Mouse (Mus musculus): Measurements from ENCODE around the gene Kmt5c.
A peak's percentile ranks its signal among the peaks of the same experiment; 100 is the strongest.
"Not testable (repeated sequence)": the region's sequence is repeated elsewhere in the genome, so short reads cannot be mapped to it uniquely, and the experiment has no call there.

Gene Kmt5c

DNA sequence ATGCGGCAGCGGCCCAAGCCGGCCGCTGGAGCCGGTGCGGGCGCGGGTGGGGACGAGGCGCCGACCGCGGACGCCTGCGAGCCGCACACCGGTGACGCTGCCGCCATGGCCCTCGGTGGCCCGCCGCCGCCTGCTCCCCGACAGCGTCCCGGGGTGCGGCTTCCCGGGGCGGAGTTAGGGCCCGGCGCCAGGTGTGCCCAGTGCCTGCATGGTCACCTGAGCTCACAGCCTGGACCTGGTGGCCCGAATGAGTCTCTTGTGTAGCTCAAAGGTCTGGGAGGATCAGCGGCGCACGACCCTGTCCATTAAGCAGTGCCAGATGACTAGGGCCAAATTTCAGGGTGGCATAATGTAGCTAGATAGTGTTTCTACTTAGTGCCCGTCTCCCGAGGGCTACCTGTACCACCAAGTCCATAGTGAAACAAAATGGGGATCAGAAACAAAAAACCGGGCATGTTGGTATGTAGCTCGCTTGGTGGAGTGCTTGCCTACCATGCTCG, 49.6 kb downstream of the Kmt5c start, which contains the start of gene Tmem238:
Gene Tmem238 (minus strand): TSS at position 221 of the 500 bp plus-strand sequence.
- peak; percentile 20 for DNase-seq (ENCODE audit: low spot score)

DNA sequence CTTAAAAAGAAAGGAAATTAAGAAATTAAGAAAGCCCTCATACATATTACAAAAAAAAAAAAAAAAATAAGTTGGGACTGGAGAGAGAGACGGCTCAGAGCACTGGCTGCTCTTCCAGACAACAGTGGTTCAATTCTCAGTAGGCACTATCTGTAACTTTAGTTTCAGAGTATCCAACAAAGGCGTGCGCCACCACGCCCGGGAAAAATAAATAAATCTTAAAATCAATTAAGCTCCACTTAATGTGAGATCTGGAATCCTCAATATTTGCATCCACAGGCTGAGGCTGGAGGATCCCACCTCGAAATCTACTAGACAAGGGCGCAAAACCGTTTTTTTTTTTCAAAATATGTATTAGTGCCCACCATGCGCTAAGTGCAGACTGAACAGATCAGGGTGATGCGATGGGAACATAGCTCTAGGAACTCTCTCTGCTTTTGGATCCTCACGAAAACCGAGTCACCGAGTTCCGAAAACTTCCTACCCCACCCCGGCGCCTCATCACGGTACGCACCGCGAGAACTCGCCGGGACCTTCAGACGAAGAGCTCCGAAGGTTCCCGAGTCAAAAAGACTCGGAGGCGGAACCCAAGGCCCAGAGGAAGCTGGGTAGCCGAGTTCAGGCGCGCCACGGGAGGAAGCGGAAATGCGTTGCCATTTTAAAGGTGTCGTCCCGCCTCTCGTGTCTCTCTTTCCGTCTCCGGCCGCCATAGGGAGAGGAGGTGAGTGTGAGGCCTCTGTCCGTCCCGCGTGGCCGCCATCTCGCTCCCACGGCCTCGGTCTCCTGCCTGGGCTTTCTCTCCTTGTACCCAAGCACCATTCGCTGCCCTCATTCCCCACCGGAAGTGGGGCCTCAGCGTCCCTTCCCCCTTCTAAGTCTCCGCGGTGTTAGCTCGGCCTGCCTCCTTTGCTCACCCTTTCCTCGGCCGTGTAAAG, 52.6 kb downstream of the Kmt5c start, which contains the start of gene Rpl28:
Gene Rpl28 (plus strand): TSS at position 597 of the 935 bp plus-strand sequence.
- DNase-seq (ENCODE audit: low spot score) = peak; percentile 94

DNA sequence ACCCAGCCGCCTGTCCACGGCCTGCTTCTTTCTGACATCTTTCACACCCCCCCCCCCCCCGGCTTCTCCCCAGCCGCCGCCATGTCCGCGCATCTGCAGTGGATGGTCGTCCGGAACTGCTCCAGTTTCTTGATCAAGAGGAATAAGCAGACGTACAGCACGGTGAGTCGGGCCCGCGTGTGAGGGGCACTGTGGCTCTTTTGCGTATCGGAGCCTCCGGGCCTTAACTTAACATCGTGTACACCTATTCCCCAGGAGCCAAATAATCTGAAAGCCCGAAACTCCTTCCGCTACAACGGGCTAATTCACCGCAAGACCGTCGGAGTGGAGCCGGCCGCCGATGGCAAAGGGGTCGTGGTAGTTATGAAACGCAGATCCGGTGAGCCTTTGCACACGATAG, 53.3 kb downstream of the Kmt5c start:
- not testable (repeated sequence) for DNase-seq (ENCODE audit: low spot score)

DNA sequence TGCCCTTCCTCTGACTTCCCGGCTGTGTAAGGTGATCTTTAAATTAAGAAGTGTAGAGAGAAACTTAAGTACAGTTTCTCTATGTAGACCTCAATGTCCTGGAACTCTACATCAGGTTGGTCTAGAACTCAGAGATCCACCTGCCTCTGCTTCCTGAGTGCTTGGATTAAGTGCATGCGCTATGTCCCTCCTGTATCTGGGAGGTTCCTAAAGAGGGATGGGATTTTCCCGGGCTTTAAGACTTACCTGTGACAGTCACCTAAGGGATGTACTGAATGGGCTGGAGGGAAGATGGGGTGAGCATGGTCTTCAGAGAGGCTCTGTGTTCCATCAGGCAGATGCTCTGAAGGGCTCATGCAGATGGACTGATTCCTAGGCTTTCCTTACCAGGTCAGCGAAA, 53.8 kb downstream of the Kmt5c start:
- DNase-seq (ENCODE audit: low spot score) = no peak

DNA sequence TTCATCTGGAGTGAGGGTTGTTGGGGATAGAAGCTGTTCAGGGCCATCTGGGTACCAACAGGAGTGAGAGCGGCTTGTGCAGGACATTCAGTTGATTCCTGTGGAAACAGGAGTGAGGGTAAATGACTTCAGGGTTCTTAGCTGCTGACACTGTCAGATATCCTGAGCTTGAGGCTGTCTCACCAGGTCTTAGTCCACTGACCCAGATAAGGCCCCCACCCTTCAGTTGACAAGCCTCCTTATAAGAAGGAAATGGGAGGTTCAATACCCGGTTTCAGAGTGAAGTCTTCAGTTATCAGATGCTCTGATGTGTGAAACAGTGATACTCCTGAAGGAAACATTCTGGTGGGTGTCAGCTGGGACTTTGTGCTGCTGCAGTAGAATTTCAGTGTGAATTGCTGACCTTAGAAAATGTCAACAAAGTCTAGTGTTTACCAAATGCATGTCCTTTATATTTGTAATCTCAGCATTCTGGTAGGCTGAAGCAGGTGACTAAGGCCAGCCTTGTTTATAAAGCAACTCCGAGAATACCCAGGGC, 54.8 kb downstream of the Kmt5c start:
- no peak for DNase-seq (ENCODE audit: low spot score)

DNA sequence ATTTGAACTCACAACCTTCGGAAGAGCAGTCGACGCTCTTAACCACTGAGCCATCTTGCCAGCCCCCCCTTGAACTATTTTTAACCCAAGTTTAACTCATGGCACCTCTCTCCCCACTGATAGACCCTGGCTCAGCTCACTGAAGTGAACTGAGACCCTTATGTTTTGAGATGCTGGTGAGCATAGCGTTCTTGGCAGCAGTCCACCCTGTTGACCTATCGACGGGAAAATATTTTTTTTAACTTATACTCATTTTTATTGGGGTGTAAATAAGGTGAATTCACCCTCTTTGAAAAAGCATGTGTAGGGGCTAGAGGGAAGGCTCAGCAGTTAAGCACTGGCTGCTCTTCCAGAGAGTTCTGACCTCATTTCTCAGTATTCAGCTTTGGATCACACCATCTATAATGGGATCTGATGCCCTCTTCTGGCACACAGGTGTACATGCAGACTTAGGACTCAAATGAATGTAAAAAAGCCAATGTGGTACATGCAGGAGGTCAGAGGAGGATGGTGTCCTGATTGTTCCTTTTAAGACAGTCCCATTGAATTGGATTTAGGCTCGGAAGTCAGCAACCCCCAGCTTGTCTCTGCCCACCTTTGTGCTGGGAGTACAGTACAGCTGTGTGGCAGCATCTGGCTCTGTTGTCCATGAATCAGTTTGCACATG, 56.0 kb downstream of the Kmt5c start:
- DNase-seq (ENCODE audit: low spot score) = no peak
